Mouse (Mus musculus) erythroblast, embryonic 14.5 days (primary cell): ENCODE results near the gene Tbl1x.

ENCODE experiments used
- GATA1 ChIP-seq: IDR thresholded peaks from 2 replicates; pipeline ENCODE4 v1.6.1; 2012; ENCODE audit warnings: low read length, inconsistent platforms, mixed read lengths
- TAL1 ChIP-seq: IDR thresholded peaks from 3 replicates; pipeline ENCODE4 v1.6.1; 2012; ENCODE audit warnings: low read length, inconsistent platforms, mixed read lengths

- no peak for TF ChIP-seq TAL1
- TF ChIP-seq GATA1, result no peak
These were observed 105.0 kb downstream of the Tbl1x start for GRCm38 (mm10) chrX:77615735-77616293.
